ENCODE assay signal across 8 mouse cellular contexts in the genomic region with DNA sequence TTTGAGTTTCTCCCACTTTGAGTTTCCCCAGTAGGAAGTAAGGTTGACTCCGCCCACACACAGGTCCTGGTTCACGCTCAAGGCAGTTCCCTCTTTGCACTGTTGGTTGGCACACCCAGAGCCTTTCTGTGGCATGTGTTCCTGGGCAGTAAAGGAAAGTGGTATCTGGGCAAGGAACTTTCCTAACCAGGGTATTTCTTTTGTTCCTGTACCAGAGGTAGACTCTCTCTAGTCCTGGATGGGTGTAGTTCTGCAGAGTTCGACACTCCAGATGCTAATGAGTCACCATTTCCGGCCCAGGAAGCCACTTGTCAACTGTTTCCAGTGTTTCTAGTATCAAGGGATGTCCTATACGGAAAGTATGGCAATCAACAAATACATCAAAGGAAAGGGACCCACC. TPM values are rescaled to one million over a fixed set of nuclear protein-coding genes. Genes with fewer than 3 reads are reported as not detected.
DNase-seq lines count a peak whose midpoint lies in the region; ATAC-seq and TF ChIP-seq lines count a peak whose summit lies in the region.

No protein-coding gene starts in this region.

- H3K27ac ChIP-seq in bone marrow, adult 2 months (ENCODE audit: control insufficient read depth, insufficient read depth, low read depth, low read length, poor library complexity), result no peak overlapping the region; the same call in 1 of the 2 replicates
- no peak overlapping the region for H3K27ac ChIP-seq in hindbrain, embryonic 12.5 days
- no peak overlapping the region for H3K27ac ChIP-seq in liver, embryonic 15.5 days (replicated peaks)
- H3K27ac ChIP-seq in small intestine, adult 2 months (ENCODE audit: insufficient read depth, low read depth, low read length), result peak overlapping the region; percentile 90

- 6% methylated on average over 5 of the region's 5 CpGs for WGBS in bone marrow, adult 2 months
- 72% methylated on average over 5 of the region's 5 CpGs for WGBS in hindbrain, embryonic 12.5 days
- 23% methylated on average over 5 of the region's 5 CpGs for WGBS in liver, embryonic 15.5 days (ENCODE audit: insufficient replicate concordance)
- 9% methylated on average over 5 of the region's 5 CpGs for WGBS in small intestine, adult 2 months

- H3K27me3 ChIP-seq in hindbrain, embryonic 12.5 days, result no peaks in the 10 kb centered on the region
- peaks cover 21% of the 10 kb centered on the region for H3K27me3 ChIP-seq in liver, embryonic 15.5 days
- no peaks in the 10 kb centered on the region for H3K27me3 ChIP-seq in small intestine, adult 2 months (ENCODE audit: control insufficient read depth, insufficient read depth, low read length)

- H3K36me3 ChIP-seq in hindbrain, embryonic 12.5 days, result no peaks in the 10 kb centered on the region
- no peaks in the 10 kb centered on the region for H3K36me3 ChIP-seq in liver, embryonic 15.5 days (replicated peaks)
- H3K36me3 ChIP-seq in small intestine, adult 2 months (ENCODE audit: control insufficient read depth, insufficient read depth, low read length), result 0 out of 2 replicates have a peak, but pooled peaks cover 2% of the 10 kb centered on the region

- peaks cover 2% of the 10 kb centered on the region; the same call in 1 of the 2 replicates for H3K4me1 ChIP-seq in bone marrow, adult 2 months (ENCODE audit: control insufficient read depth, insufficient read depth, low read length)
- H3K4me1 ChIP-seq in hindbrain, embryonic 12.5 days, result peaks cover 18% of the 10 kb centered on the region
- peaks cover 26% of the 10 kb centered on the region for H3K4me1 ChIP-seq in liver, embryonic 15.5 days (replicated peaks)
- H3K4me1 ChIP-seq in small intestine, adult 2 months (ENCODE audit: control insufficient read depth, insufficient read depth, insufficient read length, low read length), result peaks cover 37% of the 10 kb centered on the region

- ATAC-seq in hindbrain, embryonic 12.5 days (ENCODE audit: low FRiP score), result no peak
- no peak for ATAC-seq in liver, embryonic 15.5 days (ENCODE audit: insufficient read depth)

- DNase-seq in adrenal gland, adult (ENCODE audit: inconsistent age in 2 of 2, low spot score in 1 of 2), result peak; percentile 26 to 61
- no peak for DNase-seq in adrenal gland, postnatal 4 days (ENCODE audit: low spot score in 2 of 2)
- no peak for DNase-seq in cerebellum, adult 11 months
- no peak for DNase-seq in adipocyte (ENCODE audit: low spot score)

- H3K4me3 ChIP-seq in bone marrow, adult 2 months (replicated peaks; ENCODE audit: control insufficient read depth, low read depth, low read length), result peak overlapping the region; percentile 29
- 0 out of 2 replicates have a peak overlapping the region, but pooled peaks have one; percentile 2 for H3K4me3 ChIP-seq in hindbrain, embryonic 12.5 days
- 0 out of 2 replicates have a peak overlapping the region, but pooled peaks have one; percentile 2 for H3K4me3 ChIP-seq in liver, embryonic 15.5 days (replicated peaks)
- H3K4me3 ChIP-seq in small intestine, adult 2 months (ENCODE audit: low read depth, low read length), result peak overlapping the region; percentile 51

- peak overlapping the region; percentile 30 for H3K4me2 ChIP-seq in hindbrain, embryonic 12.5 days (replicated peaks)
- H3K4me2 ChIP-seq in liver, embryonic 15.5 days, result peak overlapping the region; percentile 11

- no peak overlapping the region for H3K9ac ChIP-seq in hindbrain, embryonic 12.5 days
- H3K9ac ChIP-seq in liver, embryonic 15.5 days, result no peak overlapping the region

- no peak for TF ChIP-seq CTCF in bone marrow, adult 2 months (IDR thresholded peaks at IDR 0.05; ENCODE audit: control insufficient read depth, insufficient read depth, low read length)
- no peak for TF ChIP-seq CTCF in small intestine, adult 2 months (IDR thresholded peaks at IDR 0.05; ENCODE audit: extremely low read depth, insufficient read length, insufficient replicate concordance, low read depth, low read length)

- no peak for TF ChIP-seq POLR2A in bone marrow, adult 2 months (IDR thresholded peaks at IDR 0.05; ENCODE audit: borderline replicate concordance, control insufficient read depth, low read depth, low read length)
- no peak for TF ChIP-seq POLR2A in small intestine, adult 2 months (IDR thresholded peaks at IDR 0.05; ENCODE audit: low read depth, low read length)

- H3K9me3 ChIP-seq in hindbrain, embryonic 12.5 days (replicated peaks), result no peaks in the 10 kb centered on the region
- H3K9me3 ChIP-seq in liver, embryonic 15.5 days (replicated peaks), result no peaks in the 10 kb centered on the region

RNA-seq across cellular contexts. Expression of gene Trim16, which starts 1.9 kb away (rescaled TPM):
- total RNA-seq in adrenal gland, postnatal 4 days (2021), result 10 to 100 TPM in 1 of 2 experiments, 1 to 10 TPM in 1; 9.9 to 11.7 TPM
- 1.5 and 4.3 TPM in 2 replicates for polyA plus RNA-seq in bone marrow, adult 2 months (2011; ENCODE audit: insufficient read depth, insufficient read length, low replicate concordance, missing spikeins)
- 8.0 and 9.4 TPM in 2 replicates for polyA plus RNA-seq in hindbrain, embryonic 12.5 days (2016; fragmentation: Nextera tagmentation; extraction: Ambion mirVana)
- polyA plus RNA-seq in liver, embryonic 15.5 days (2015; fragmentation: Nextera tagmentation; extraction: Ambion mirVana), result 0.48 and 0.79 TPM in 2 replicates
- 3.8 and 10.9 TPM in 2 replicates for polyA plus RNA-seq in small intestine, adult 2 months (2012; rRNA removed)

RNA-seq across cellular contexts. Expression of gene Fbxw10, which starts 25.0 kb away (rescaled TPM):
- total RNA-seq in adrenal gland, postnatal 4 days (2021), result 1 to 10 TPM; 2.0 to 2.5 TPM
- 0.79 and 2.5 TPM in 2 replicates for polyA plus RNA-seq in bone marrow, adult 2 months (2011; ENCODE audit: insufficient read depth, insufficient read length, low replicate concordance, missing spikeins)
- polyA plus RNA-seq in hindbrain, embryonic 12.5 days (2016; fragmentation: Nextera tagmentation; extraction: Ambion mirVana), result 0.25 and 0.40 TPM in 2 replicates
- polyA plus RNA-seq in liver, embryonic 15.5 days (2015; fragmentation: Nextera tagmentation; extraction: Ambion mirVana), result 0.07 and 0.28 TPM in 2 replicates
- 0.06 and 0.37 TPM in 2 replicates for polyA plus RNA-seq in small intestine, adult 2 months (2012; rRNA removed)

RNA-seq across cellular contexts. Expression of gene Zfp286, which starts 32.6 kb away (rescaled TPM):
- 10 to 100 TPM in 1 of 2 experiments, 1 to 10 TPM in 1; 8.9 to 11.0 TPM for total RNA-seq in adrenal gland, postnatal 4 days (2021)
- polyA plus RNA-seq in bone marrow, adult 2 months (2011; ENCODE audit: insufficient read depth, insufficient read length, low replicate concordance, missing spikeins), result 1.9 and 2.6 TPM in 2 replicates
- polyA plus RNA-seq in hindbrain, embryonic 12.5 days (2016; fragmentation: Nextera tagmentation; extraction: Ambion mirVana), result 31.2 and 31.9 TPM in 2 replicates
- polyA plus RNA-seq in liver, embryonic 15.5 days (2015; fragmentation: Nextera tagmentation; extraction: Ambion mirVana), result 0.63 and 1.0 TPM in 2 replicates
- 0.04 and 0.14 TPM in 2 replicates for polyA plus RNA-seq in small intestine, adult 2 months (2012; rRNA removed)

RNA-seq across cellular contexts. Expression of gene Tvp23b, which starts 57.4 kb away (rescaled TPM):
- total RNA-seq in adrenal gland, postnatal 4 days (2021), result 10 to 100 TPM; 34.4 to 41.1 TPM
- polyA plus RNA-seq in bone marrow, adult 2 months (2011; ENCODE audit: insufficient read depth, insufficient read length, low replicate concordance, missing spikeins), result 6.4 and 11.0 TPM in 2 replicates
- 49.5 and 51.7 TPM in 2 replicates for polyA plus RNA-seq in hindbrain, embryonic 12.5 days (2016; fragmentation: Nextera tagmentation; extraction: Ambion mirVana)
- 27.0 and 29.6 TPM in 2 replicates for polyA plus RNA-seq in liver, embryonic 15.5 days (2015; fragmentation: Nextera tagmentation; extraction: Ambion mirVana)
- 3.3 and 5.5 TPM in 2 replicates for polyA plus RNA-seq in small intestine, adult 2 months (2012; rRNA removed)

Comparison
In these comparisons a context has a peak if more than half of its experiments do, and no peak if none do; other contexts are left out.
1. DNase-seq: peak in adrenal gland, adult (2 of 2); none in adrenal gland, postnatal 4 days (0 of 2), cerebellum, adult 11 months (single experiment) and adipocyte (single experiment).
2. Peak in every context shown above with its lines, with median percentiles within 50 percentile points of each other: H3K4me3 ChIP-seq.